Mouse (Mus musculus): ENCODE measurements around the gene Pfdn4. TPM values are rescaled to one million over a fixed set of nuclear protein-coding genes. Genes with fewer than 3 reads are reported as not detected.

Gene Pfdn4
- polyA plus RNA-seq, 1 experiment from 2014 or later: 43.5 TPM

- Histone ChIP-seq H3K36me3 (ENCODE audit: control insufficient read depth, insufficient read depth) (no peaks in the 10 kb centered on the region), H3K9ac (ENCODE audit: low read length) (no peak overlapping the region), H3K27me3 (ENCODE audit: control insufficient read depth, insufficient read depth, low read length) (peaks cover 61% of the 10 kb centered on the region), H3K9me3 (replicated peaks; ENCODE audit: control insufficient read depth, low read length) (peaks cover 4% of the 10 kb centered on the region), H3K27ac (ENCODE audit: low read length) (no peak overlapping the region), H3K4me3 (ENCODE audit: low read length) (no peak overlapping the region), H3K4me2 (ENCODE audit: low read depth, low read length) (no peak overlapping the region), H3K4me1 (ENCODE audit: control insufficient read depth, insufficient read depth, low read length) (0 out of 2 replicates have a peak, but pooled peaks cover 5% of the 10 kb centered on the region)
- ATAC-seq (replicated peaks; ENCODE audit: extremely low read depth, insufficient read depth, low FRiP score): no peak
These were observed 28.2 kb upstream of the Pfdn4 start for GRCm38 (mm10) chr2:170468009-170468408.

GRCm38 (mm10) chr2:170469616-170470308 is 26.5 kb upstream of the Pfdn4 start:
- 12% methylated on average over 10 of the region's 10 CpGs for WGBS
- Histone ChIP-seq H3K27me3 (ENCODE audit: control insufficient read depth, insufficient read depth, low read length) (peaks cover 73% of the 10 kb centered on the region), H3K9ac (ENCODE audit: low read length) (no peak overlapping the region), H3K36me3 (ENCODE audit: control insufficient read depth, insufficient read depth) (no peaks in the 10 kb centered on the region), H3K27ac (ENCODE audit: low read length) (no peak overlapping the region), H3K4me1 (ENCODE audit: control insufficient read depth, insufficient read depth, low read length) (0 out of 2 replicates have a peak, but pooled peaks cover 5% of the 10 kb centered on the region), H3K9me3 (replicated peaks; ENCODE audit: control insufficient read depth, low read length) (peaks cover 8% of the 10 kb centered on the region), H3K4me2 (ENCODE audit: low read depth, low read length) (no peak overlapping the region), H3K4me3 (ENCODE audit: low read length) (no peak overlapping the region)
- ATAC-seq (replicated peaks; ENCODE audit: extremely low read depth, insufficient read depth, low FRiP score): no peak

GRCm38 (mm10) chr2:170470591-170470990 is 25.6 kb upstream of the Pfdn4 start:
- WGBS: 68% methylated on average over 5 of the region's 5 CpGs

GRCm38 (mm10) chr2:170474125-170474524 is 22.1 kb upstream of the Pfdn4 start:
- H3K36me3 ChIP-seq (ENCODE audit: control insufficient read depth, insufficient read depth): no peaks in the 10 kb centered on the region
- H3K27me3 ChIP-seq (ENCODE audit: control insufficient read depth, insufficient read depth, low read length): peaks cover 71% of the 10 kb centered on the region
- no peak for ATAC-seq (replicated peaks; ENCODE audit: extremely low read depth, insufficient read depth, low FRiP score)
- H3K27ac ChIP-seq (ENCODE audit: low read length): no peak overlapping the region
- H3K9me3 ChIP-seq (replicated peaks; ENCODE audit: control insufficient read depth, low read length): peaks cover 5% of the 10 kb centered on the region
- no peak overlapping the region for H3K4me2 ChIP-seq (ENCODE audit: low read depth, low read length)
- H3K4me3 ChIP-seq (ENCODE audit: low read length): no peak overlapping the region
- 94% methylated on average over 5 of the region's 5 CpGs for WGBS
- H3K9ac ChIP-seq (ENCODE audit: low read length): no peak overlapping the region
- H3K4me1 ChIP-seq (ENCODE audit: control insufficient read depth, insufficient read depth, low read length): 0 out of 2 replicates have a peak, but pooled peaks cover 8% of the 10 kb centered on the region

More at GRCm38 (mm10) chr2:170470591-170470990, 25.6 kb upstream of the Pfdn4 start:
- Histone ChIP-seq H3K9ac (ENCODE audit: low read length) (no peak overlapping the region), H3K4me2 (ENCODE audit: low read depth, low read length) (no peak overlapping the region), H3K4me1 (ENCODE audit: control insufficient read depth, insufficient read depth, low read length) (0 out of 2 replicates have a peak, but pooled peaks cover 5% of the 10 kb centered on the region), H3K27me3 (ENCODE audit: control insufficient read depth, insufficient read depth, low read length) (peaks cover 78% of the 10 kb centered on the region), H3K9me3 (replicated peaks; ENCODE audit: control insufficient read depth, low read length) (peaks cover 8% of the 10 kb centered on the region), H3K36me3 (ENCODE audit: control insufficient read depth, insufficient read depth) (no peaks in the 10 kb centered on the region), H3K4me3 (ENCODE audit: low read length) (no peak overlapping the region), H3K27ac (ENCODE audit: low read length) (no peak overlapping the region)
- no peak for ATAC-seq (replicated peaks; ENCODE audit: extremely low read depth, insufficient read depth, low FRiP score)

- peaks cover 5% of the 10 kb centered on the region for H3K9me3 ChIP-seq (replicated peaks; ENCODE audit: control insufficient read depth, low read length)
- no peak overlapping the region for H3K27ac ChIP-seq (ENCODE audit: low read length)
- H3K4me3 ChIP-seq (ENCODE audit: low read length): no peak overlapping the region
- 70% methylated on average over 3 of the region's 3 CpGs for WGBS
- H3K27me3 ChIP-seq (ENCODE audit: control insufficient read depth, insufficient read depth, low read length): peaks cover 75% of the 10 kb centered on the region
- H3K9ac ChIP-seq (ENCODE audit: low read length): no peak overlapping the region
- no peak overlapping the region for H3K4me2 ChIP-seq (ENCODE audit: low read depth, low read length)
- 0 out of 2 replicates have a peak, but pooled peaks cover 2% of the 10 kb centered on the region for H3K4me1 ChIP-seq (ENCODE audit: control insufficient read depth, insufficient read depth, low read length)
- no peak for ATAC-seq (replicated peaks; ENCODE audit: extremely low read depth, insufficient read depth, low FRiP score)
- no peaks in the 10 kb centered on the region for H3K36me3 ChIP-seq (ENCODE audit: control insufficient read depth, insufficient read depth)
These were observed 21.1 kb upstream of the Pfdn4 start for GRCm38 (mm10) chr2:170475164-170475563.

GRCm38 (mm10) chr2:170476215-170476614 is 20.0 kb upstream of the Pfdn4 start:
- H3K4me2 ChIP-seq (ENCODE audit: low read depth, low read length): no peak overlapping the region
- H3K36me3 ChIP-seq (ENCODE audit: control insufficient read depth, insufficient read depth): no peaks in the 10 kb centered on the region
- no peak overlapping the region for H3K4me3 ChIP-seq (ENCODE audit: low read length)
- peaks cover 5% of the 10 kb centered on the region for H3K9me3 ChIP-seq (replicated peaks; ENCODE audit: control insufficient read depth, low read length)
- no peak for ATAC-seq (replicated peaks; ENCODE audit: extremely low read depth, insufficient read depth, low FRiP score)
- peaks cover 75% of the 10 kb centered on the region for H3K27me3 ChIP-seq (ENCODE audit: control insufficient read depth, insufficient read depth, low read length)
- WGBS: 56% methylated on average over 11 of the region's 11 CpGs
- 0 out of 2 replicates have a peak, but pooled peaks cover 2% of the 10 kb centered on the region for H3K4me1 ChIP-seq (ENCODE audit: control insufficient read depth, insufficient read depth, low read length)
- H3K9ac ChIP-seq (ENCODE audit: low read length): no peak overlapping the region
- no peak overlapping the region for H3K27ac ChIP-seq (ENCODE audit: low read length)

GRCm38 (mm10) chr2:170476643-170477042 is 19.6 kb upstream of the Pfdn4 start:
- H3K27me3 ChIP-seq (ENCODE audit: control insufficient read depth, insufficient read depth, low read length): peaks cover 75% of the 10 kb centered on the region
- H3K4me2 ChIP-seq (ENCODE audit: low read depth, low read length): no peak overlapping the region
- H3K4me3 ChIP-seq (ENCODE audit: low read length): no peak overlapping the region

GRCm38 (mm10) chr2:170482019-170482540 is 14.1 kb upstream of the Pfdn4 start:
- WGBS: 57% methylated on average over 10 of the region's 10 CpGs
- Histone ChIP-seq H3K36me3 (ENCODE audit: control insufficient read depth, insufficient read depth) (no peaks in the 10 kb centered on the region), H3K9me3 (replicated peaks; ENCODE audit: control insufficient read depth, low read length) (no peaks in the 10 kb centered on the region), H3K9ac (ENCODE audit: low read length) (no peak overlapping the region), H3K4me2 (ENCODE audit: low read depth, low read length) (no peak overlapping the region), H3K27me3 (ENCODE audit: control insufficient read depth, insufficient read depth, low read length) (peaks cover 79% of the 10 kb centered on the region), H3K4me3 (ENCODE audit: low read length) (no peak overlapping the region), H3K4me1 (ENCODE audit: control insufficient read depth, insufficient read depth, low read length) (no peaks in the 10 kb centered on the region), H3K27ac (ENCODE audit: low read length) (no peak overlapping the region)
- no peak for ATAC-seq (replicated peaks; ENCODE audit: extremely low read depth, insufficient read depth, low FRiP score)

More at GRCm38 (mm10) chr2:170476643-170477042, 19.6 kb upstream of the Pfdn4 start:
- Histone ChIP-seq H3K9ac (ENCODE audit: low read length) (no peak overlapping the region), H3K36me3 (ENCODE audit: control insufficient read depth, insufficient read depth) (no peaks in the 10 kb centered on the region), H3K9me3 (replicated peaks; ENCODE audit: control insufficient read depth, low read length) (peaks cover 5% of the 10 kb centered on the region), H3K4me1 (ENCODE audit: control insufficient read depth, insufficient read depth, low read length) (0 out of 2 replicates have a peak, but pooled peaks cover 2% of the 10 kb centered on the region), H3K27ac (ENCODE audit: low read length) (no peak overlapping the region)
- ATAC-seq (replicated peaks; ENCODE audit: extremely low read depth, insufficient read depth, low FRiP score): peak; percentile 69
- WGBS: 24% methylated on average over 8 of the region's 8 CpGs

- peaks cover 82% of the 10 kb centered on the region for H3K27me3 ChIP-seq (ENCODE audit: control insufficient read depth, insufficient read depth, low read length)
- ATAC-seq (replicated peaks; ENCODE audit: extremely low read depth, insufficient read depth, low FRiP score): no peak
- H3K9me3 ChIP-seq (replicated peaks; ENCODE audit: control insufficient read depth, low read length): no peaks in the 10 kb centered on the region
These were observed 12.3 kb upstream of the Pfdn4 start for GRCm38 (mm10) chr2:170483914-170484313.

More at GRCm38 (mm10) chr2:170483914-170484313, 12.3 kb upstream of the Pfdn4 start:
- WGBS: 65% methylated on average over 11 of the region's 11 CpGs
- H3K4me3 ChIP-seq (ENCODE audit: low read length): no peak overlapping the region
- no peak overlapping the region for H3K27ac ChIP-seq (ENCODE audit: low read length)
- no peak overlapping the region for H3K4me2 ChIP-seq (ENCODE audit: low read depth, low read length)
- H3K4me1 ChIP-seq (ENCODE audit: control insufficient read depth, insufficient read depth, low read length): no peaks in the 10 kb centered on the region
- H3K36me3 ChIP-seq (ENCODE audit: control insufficient read depth, insufficient read depth): no peaks in the 10 kb centered on the region
- no peak overlapping the region for H3K9ac ChIP-seq (ENCODE audit: low read length)

Data from heart, embryonic 16.5 days (tissue).